Mouse (Mus musculus): ENCODE measurements around the gene Mtx3.

Mtx3 gene

GRCm38 (mm10) chr13:92903291-92903690 lies 58.7 kb downstream of the Mtx3 start:
- H3K4me3 ChIP-seq (replicated peaks; ENCODE audit: low read length) = no peak overlapping the region
- no peaks in the 10 kb centered on the region for H3K27me3 ChIP-seq (ENCODE audit: insufficient read depth, low read length)
- TF ChIP-seq NANOG (IDR thresholded peaks at IDR 0.05; ENCODE audit: borderline replicate concordance, low read length) (no peak), CTCF (conservative IDR thresholded peaks at IDR 0.05; ENCODE audit: low read length) (no peak), POU5F1 (IDR thresholded peaks at IDR 0.05; ENCODE audit: borderline replicate concordance, low read length) (no peak)
- H3K9me3 ChIP-seq (ENCODE audit: low read length) = peaks cover 43% of the 10 kb centered on the region
- H3K36me3 ChIP-seq (ENCODE audit: insufficient read depth, low read length) = no peaks in the 10 kb centered on the region
- no peaks in the 10 kb centered on the region for H3K4me1 ChIP-seq (replicated peaks; ENCODE audit: low read depth, low read length)

DNA sequence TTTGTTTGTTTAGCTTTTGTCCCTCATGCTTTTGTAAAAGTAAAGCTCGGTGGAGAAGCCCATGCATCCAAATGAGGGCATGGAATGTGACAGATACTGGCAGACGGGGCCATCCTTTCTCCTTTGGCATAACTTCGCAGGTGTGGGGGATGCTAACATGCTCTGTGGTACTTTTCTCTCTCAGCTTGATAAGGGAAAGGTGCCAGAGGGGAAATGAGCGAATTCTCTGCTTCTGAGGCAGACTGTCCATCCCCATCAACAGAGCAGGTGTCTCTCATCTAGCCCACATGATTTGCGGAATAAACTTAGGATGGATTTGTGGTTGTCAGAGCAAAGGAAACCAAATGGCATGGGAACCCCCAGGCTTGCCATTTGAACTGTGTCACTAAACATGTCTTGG lies 61.4 kb downstream of the Mtx3 start:
- H3K27me3 ChIP-seq (ENCODE audit: insufficient read depth, low read length) = no peaks in the 10 kb centered on the region
- no peaks in the 10 kb centered on the region for H3K4me1 ChIP-seq (replicated peaks; ENCODE audit: low read depth, low read length)
- no peak overlapping the region for H3K4me3 ChIP-seq (replicated peaks; ENCODE audit: low read length)
- no peaks in the 10 kb centered on the region for H3K36me3 ChIP-seq (ENCODE audit: insufficient read depth, low read length)
- H3K9me3 ChIP-seq (ENCODE audit: low read length) = peaks cover 25% of the 10 kb centered on the region; the same call in 1 of the 2 replicates
- TF ChIP-seq NANOG (IDR thresholded peaks at IDR 0.05; ENCODE audit: borderline replicate concordance, low read length) (no peak), POU5F1 (IDR thresholded peaks at IDR 0.05; ENCODE audit: borderline replicate concordance, low read length) (no peak), CTCF (conservative IDR thresholded peaks at IDR 0.05; ENCODE audit: low read length) (no peak)

- Histone ChIP-seq H3K27me3 (ENCODE audit: insufficient read depth, low read length) (no peaks in the 10 kb centered on the region), H3K4me3 (replicated peaks; ENCODE audit: low read length) (no peak overlapping the region), H3K4me1 (replicated peaks; ENCODE audit: low read depth, low read length) (no peaks in the 10 kb centered on the region), H3K36me3 (ENCODE audit: insufficient read depth, low read length) (no peaks in the 10 kb centered on the region), H3K9me3 (ENCODE audit: low read length) (peaks cover 16% of the 10 kb centered on the region; the same call in 1 of the 2 replicates)
- TF ChIP-seq POU5F1 (IDR thresholded peaks at IDR 0.05; ENCODE audit: borderline replicate concordance, low read length) (no peak), CTCF (conservative IDR thresholded peaks at IDR 0.05; ENCODE audit: low read length) (no peak), NANOG (IDR thresholded peaks at IDR 0.05; ENCODE audit: borderline replicate concordance, low read length) (no peak)
Measured at GRCm38 (mm10) chr13:92907366-92907765, 62.8 kb downstream of the Mtx3 start.

Data from E14TG2a.4 (cell line).